Mouse (Mus musculus): ENCODE data around the gene Fbxl7. TPM values are rescaled to one million over a fixed set of nuclear protein-coding genes. Genes with fewer than 3 reads are reported as not detected.

The Fbxl7 gene
- polyA plus RNA-seq, 1 experiment from 2014 or later, result 8.0 TPM

- no peak for ATAC-seq
- H3K27me3 ChIP-seq (replicated peaks; ENCODE audit: control insufficient read depth, insufficient read depth, low read length), result no peaks in the 10 kb centered on the region
- H3K9me3 ChIP-seq (ENCODE audit: control insufficient read depth, low read length), result no peaks in the 10 kb centered on the region
- H3K27ac ChIP-seq (ENCODE audit: low read length), result no peak overlapping the region
- H3K4me3 ChIP-seq (ENCODE audit: low read length), result no peak overlapping the region
- H3K4me2 ChIP-seq (ENCODE audit: low read depth, low read length), result no peak overlapping the region
- 53% methylated on average over 10 of the region's 10 CpGs for WGBS
- no peaks in the 10 kb centered on the region for H3K4me1 ChIP-seq (ENCODE audit: control insufficient read depth, insufficient read depth, low read length)
- H3K36me3 ChIP-seq (ENCODE audit: control insufficient read depth, insufficient read depth, low read length), result no peaks in the 10 kb centered on the region
- no peak overlapping the region for H3K9ac ChIP-seq (ENCODE audit: low read depth, low read length)
Observed at GRCm38 (mm10) chr15:26688472-26689104, 206.8 kb downstream of the Fbxl7 start.

- no peak overlapping the region for H3K4me3 ChIP-seq (ENCODE audit: low read length)
- H3K27me3 ChIP-seq (replicated peaks; ENCODE audit: control insufficient read depth, insufficient read depth, low read length), result no peaks in the 10 kb centered on the region
- H3K4me1 ChIP-seq (ENCODE audit: control insufficient read depth, insufficient read depth, low read length), result no peaks in the 10 kb centered on the region
- no peak overlapping the region for H3K9ac ChIP-seq (ENCODE audit: low read depth, low read length)
- H3K27ac ChIP-seq (ENCODE audit: low read length), result no peak overlapping the region
- no peaks in the 10 kb centered on the region for H3K9me3 ChIP-seq (ENCODE audit: control insufficient read depth, low read length)
- H3K36me3 ChIP-seq (ENCODE audit: control insufficient read depth, insufficient read depth, low read length), result no peaks in the 10 kb centered on the region
- no peak for ATAC-seq
- no peak overlapping the region for H3K4me2 ChIP-seq (ENCODE audit: low read depth, low read length)
- WGBS, result 76% methylated on average over 7 of the region's 7 CpGs
Observed at GRCm38 (mm10) chr15:26687729-26688128, 207.7 kb downstream of the Fbxl7 start.

GRCm38 (mm10) chr15:26682279-26682678 lies 213.1 kb downstream of the Fbxl7 start:
- 62% methylated on average over 9 of the region's 9 CpGs for WGBS
- ATAC-seq, result no peak

GRCm38 (mm10) chr15:26673239-26673859 lies 222.0 kb downstream of the Fbxl7 start:
- no peak overlapping the region for H3K27ac ChIP-seq (ENCODE audit: low read length)
- no peaks in the 10 kb centered on the region for H3K27me3 ChIP-seq (replicated peaks; ENCODE audit: control insufficient read depth, insufficient read depth, low read length)
- no peak overlapping the region for H3K4me3 ChIP-seq (ENCODE audit: low read length)
- peak; percentile 44 for ATAC-seq
- no peaks in the 10 kb centered on the region for H3K9me3 ChIP-seq (ENCODE audit: control insufficient read depth, low read length)
- no peak overlapping the region for H3K4me2 ChIP-seq (ENCODE audit: low read depth, low read length)
- whole genome bisulfite sequencing, result 29% methylated on average over 5 of the region's 5 CpGs
- no peaks in the 10 kb centered on the region for H3K36me3 ChIP-seq (ENCODE audit: control insufficient read depth, insufficient read depth, low read length)
- H3K9ac ChIP-seq (ENCODE audit: low read depth, low read length), result no peak overlapping the region
- no peaks in the 10 kb centered on the region for H3K4me1 ChIP-seq (ENCODE audit: control insufficient read depth, insufficient read depth, low read length)

More at GRCm38 (mm10) chr15:26682279-26682678, 213.1 kb downstream of the Fbxl7 start:
- Histone ChIP-seq H3K36me3 (ENCODE audit: control insufficient read depth, insufficient read depth, low read length) (no peaks in the 10 kb centered on the region), H3K27ac (ENCODE audit: low read length) (no peak overlapping the region), H3K4me3 (ENCODE audit: low read length) (no peak overlapping the region), H3K27me3 (replicated peaks; ENCODE audit: control insufficient read depth, insufficient read depth, low read length) (no peaks in the 10 kb centered on the region), H3K9me3 (ENCODE audit: control insufficient read depth, low read length) (no peaks in the 10 kb centered on the region), H3K9ac (ENCODE audit: low read depth, low read length) (no peak overlapping the region), H3K4me2 (ENCODE audit: low read depth, low read length) (no peak overlapping the region), H3K4me1 (ENCODE audit: control insufficient read depth, insufficient read depth, low read length) (no peaks in the 10 kb centered on the region)

GRCm38 (mm10) chr15:26654988-26655387 lies 240.4 kb downstream of the Fbxl7 start:
- H3K9me3 ChIP-seq (ENCODE audit: control insufficient read depth, low read length), result no peaks in the 10 kb centered on the region
- H3K4me3 ChIP-seq (ENCODE audit: low read length), result no peak overlapping the region
- no peak overlapping the region for H3K9ac ChIP-seq (ENCODE audit: low read depth, low read length)
- H3K36me3 ChIP-seq (ENCODE audit: control insufficient read depth, insufficient read depth, low read length), result no peaks in the 10 kb centered on the region
- H3K27ac ChIP-seq (ENCODE audit: low read length), result no peak overlapping the region
- 79% methylated on average over 8 of the region's 8 CpGs for WGBS
- ATAC-seq, result no peak
- no peak overlapping the region for H3K4me2 ChIP-seq (ENCODE audit: low read depth, low read length)
- H3K27me3 ChIP-seq (replicated peaks; ENCODE audit: control insufficient read depth, insufficient read depth, low read length), result no peaks in the 10 kb centered on the region
- no peaks in the 10 kb centered on the region for H3K4me1 ChIP-seq (ENCODE audit: control insufficient read depth, insufficient read depth, low read length)

- 87% methylated on average over 4 of the region's 4 CpGs for WGBS
- Histone ChIP-seq H3K4me2 (ENCODE audit: low read depth, low read length) (no peak overlapping the region), H3K4me1 (ENCODE audit: control insufficient read depth, insufficient read depth, low read length) (no peaks in the 10 kb centered on the region), H3K36me3 (ENCODE audit: control insufficient read depth, insufficient read depth, low read length) (no peaks in the 10 kb centered on the region), H3K27ac (ENCODE audit: low read length) (no peak overlapping the region), H3K4me3 (ENCODE audit: low read length) (no peak overlapping the region), H3K9me3 (ENCODE audit: control insufficient read depth, low read length) (no peaks in the 10 kb centered on the region), H3K9ac (ENCODE audit: low read depth, low read length) (no peak overlapping the region), H3K27me3 (replicated peaks; ENCODE audit: control insufficient read depth, insufficient read depth, low read length) (no peaks in the 10 kb centered on the region)
- no peak for ATAC-seq
Observed at GRCm38 (mm10) chr15:26642563-26642962, 252.8 kb downstream of the Fbxl7 start.

- H3K9ac ChIP-seq (ENCODE audit: low read depth, low read length), result no peak overlapping the region
- H3K27ac ChIP-seq (ENCODE audit: low read length), result no peak overlapping the region
- H3K4me1 ChIP-seq (ENCODE audit: control insufficient read depth, insufficient read depth, low read length), result no peaks in the 10 kb centered on the region
- H3K4me2 ChIP-seq (ENCODE audit: low read depth, low read length), result no peak overlapping the region
- H3K4me3 ChIP-seq (ENCODE audit: low read length), result no peak overlapping the region
- no peaks in the 10 kb centered on the region for H3K27me3 ChIP-seq (replicated peaks; ENCODE audit: control insufficient read depth, insufficient read depth, low read length)
- H3K36me3 ChIP-seq (ENCODE audit: control insufficient read depth, insufficient read depth, low read length), result no peaks in the 10 kb centered on the region
- WGBS, result 65% methylated on average over 7 of the region's 7 CpGs
- ATAC-seq, result no peak
- no peaks in the 10 kb centered on the region for H3K9me3 ChIP-seq (ENCODE audit: control insufficient read depth, low read length)
Observed at GRCm38 (mm10) chr15:26639726-26640125, 255.7 kb downstream of the Fbxl7 start.

GRCm38 (mm10) chr15:26635591-26635990 lies 259.8 kb downstream of the Fbxl7 start:
- Histone ChIP-seq H3K4me3 (ENCODE audit: low read length) (no peak overlapping the region), H3K9ac (ENCODE audit: low read depth, low read length) (no peak overlapping the region), H3K4me2 (ENCODE audit: low read depth, low read length) (no peak overlapping the region), H3K4me1 (ENCODE audit: control insufficient read depth, insufficient read depth, low read length) (no peaks in the 10 kb centered on the region), H3K9me3 (ENCODE audit: control insufficient read depth, low read length) (no peaks in the 10 kb centered on the region), H3K27ac (ENCODE audit: low read length) (no peak overlapping the region), H3K27me3 (replicated peaks; ENCODE audit: control insufficient read depth, insufficient read depth, low read length) (no peaks in the 10 kb centered on the region), H3K36me3 (ENCODE audit: control insufficient read depth, insufficient read depth, low read length) (no peaks in the 10 kb centered on the region)
- 79% methylated on average over 5 of the region's 5 CpGs for whole genome bisulfite sequencing
- ATAC-seq, result no peak

- H3K4me3 ChIP-seq (ENCODE audit: low read length), result no peak overlapping the region
- no peak overlapping the region for H3K4me2 ChIP-seq (ENCODE audit: low read depth, low read length)
- WGBS, result 93% methylated on average over 2 of the region's 2 CpGs
- no peak overlapping the region for H3K9ac ChIP-seq (ENCODE audit: low read depth, low read length)
- 0 out of 2 replicates have a peak, but pooled peaks cover 2% of the 10 kb centered on the region for H3K4me1 ChIP-seq (ENCODE audit: control insufficient read depth, insufficient read depth, low read length)
- no peaks in the 10 kb centered on the region for H3K9me3 ChIP-seq (ENCODE audit: control insufficient read depth, low read length)
- no peak overlapping the region for H3K27ac ChIP-seq (ENCODE audit: low read length)
- no peak for ATAC-seq
- H3K27me3 ChIP-seq (replicated peaks; ENCODE audit: control insufficient read depth, insufficient read depth, low read length), result no peaks in the 10 kb centered on the region
- H3K36me3 ChIP-seq (ENCODE audit: control insufficient read depth, insufficient read depth, low read length), result no peaks in the 10 kb centered on the region
Observed at GRCm38 (mm10) chr15:26628181-26628580, 267.2 kb downstream of the Fbxl7 start.
